Mouse (Mus musculus) midbrain, embryonic 11.5 days (tissue): ENCODE results near the gene Vti1a. TPM values are rescaled to one million over a fixed set of nuclear protein-coding genes. Genes with fewer than 3 reads are reported as not detected.

Experiments
- ATAC-seq: fragments of 200-750 bp; cut with Nextera tagmentation; 2 replicates; pipeline ENCODE4 v1.8.0; 2017; ENCODE audit warnings: moderate TSS enrichment, moderate library complexity; ENCODE audit not compliant: low FRiP score
- DNase-seq: peaks from one replicate; pipeline ENCODE4 v3.0.0; 2015; ENCODE audit warnings: low spot score; ENCODE audit errors: missing footprints
- H3K27ac ChIP-seq: fragments of 300-500 bp; sonication (generic); 2 replicates; pipeline ENCODE4 v1.5.1; 2014; ENCODE audit warnings: low read depth, low read length
- H3K27me3 ChIP-seq: fragments of 300-500 bp; sonication (generic); 2 replicates; pipeline ENCODE4 v1.6.1; 2014; ENCODE audit warnings: mild to moderate bottlenecking, low read length, moderate library complexity, mixed read lengths; ENCODE audit not compliant: control insufficient read depth, insufficient read depth
- H3K36me3 ChIP-seq: fragments of 300-500 bp; sonication (generic); 2 replicates; pipeline ENCODE4 v1.6.1; 2014; ENCODE audit warnings: mild to moderate bottlenecking, low read length, moderate library complexity, mixed read lengths; ENCODE audit not compliant: control insufficient read depth, insufficient read depth
- H3K4me1 ChIP-seq: fragments of 300-500 bp; sonication (generic); 2 replicates; pipeline ENCODE4 v1.6.1; 2014; ENCODE audit warnings: low read length; ENCODE audit not compliant: control insufficient read depth, insufficient read depth
- H3K4me2 ChIP-seq: fragments of 300-500 bp; sonication (generic); 2 replicates; pipeline ENCODE4 v1.6.1; 2014; ENCODE audit warnings: mild to moderate bottlenecking, moderate library complexity
- H3K4me3 ChIP-seq: fragments of 300-500 bp; sonication (generic); 2 replicates; pipeline ENCODE4 v1.5.1; 2014; ENCODE audit warnings: low read depth, low read length
- H3K9ac ChIP-seq: fragments of 300-500 bp; sonication (generic); 2 replicates; pipeline ENCODE4 v1.6.1; 2014; ENCODE audit warnings: low read length
- H3K9me3 ChIP-seq: fragments of 300-500 bp; sonication (generic); 2 replicates; pipeline ENCODE4 v1.6.1; 2016; ENCODE audit warnings: low read length; ENCODE audit not compliant: control insufficient read depth
- WGBS: fragments of 180-500 bp; shearing (Covaris S2); extraction: QIAGEN DNeasy Blood & Tissue Kit; methylation state at CpG from one replicate; pipeline ENCODE4 v1.1.7; 2014; 5-methylcytosine and 5-hydroxymethylcytosine counted together
- polyA plus RNA-seq: library from polyadenylated mRNA; unstranded; fragments of >200 nt; fragmentation: Nextera tagmentation; extraction: Ambion mirVana; gene quantifications from 2 replicates; pipeline ENCODE4 v1.2.1, GENCODE M21; 2014

The Vti1a gene
- polyA plus RNA-seq, 1 experiment from 2014 or later, result 27.1 TPM

- Histone ChIP-seq H3K9me3 (no peaks in the 10 kb centered on the region), H3K4me2 (peak overlapping the region; percentile 26; the same call in 1 of the 2 replicates), H3K27me3 (no peaks in the 10 kb centered on the region), H3K4me1 (peaks cover 9% of the 10 kb centered on the region), H3K4me3 (no peak overlapping the region), H3K27ac (peak overlapping the region; percentile 3; the same call in 1 of the 2 replicates), H3K9ac (peak overlapping the region; percentile 1; the same call in 1 of the 2 replicates), H3K36me3 (no peaks in the 10 kb centered on the region)
- ATAC-seq, result peak; percentile 75
- 44% methylated on average over 21 of the region's 21 CpGs for WGBS
- DNase-seq, result peak; percentile 89
Measured at GRCm38 (mm10) chr19:55469301-55470051, 153.4 kb downstream of the Vti1a start.

- Histone ChIP-seq H3K9ac (no peak overlapping the region), H3K27me3 (no peaks in the 10 kb centered on the region), H3K4me3 (no peak overlapping the region), H3K27ac (no peak overlapping the region), H3K4me2 (no peak overlapping the region), H3K36me3 (no peaks in the 10 kb centered on the region), H3K9me3 (no peaks in the 10 kb centered on the region), H3K4me1 (peaks cover 9% of the 10 kb centered on the region)
- DNase-seq, result no peak
- 92% methylated on average over 8 of the region's 8 CpGs for WGBS
- no peak for ATAC-seq
Measured at GRCm38 (mm10) chr19:55472582-55472981, 156.5 kb downstream of the Vti1a start.

- no peaks in the 10 kb centered on the region for H3K36me3 ChIP-seq
- 67% methylated on average over 6 of the region's 6 CpGs for WGBS
- H3K9me3 ChIP-seq, result no peaks in the 10 kb centered on the region
- H3K4me3 ChIP-seq, result no peak overlapping the region
- ATAC-seq (no peak), DNase-seq (no peak)
- no peak overlapping the region for H3K27ac ChIP-seq
- H3K27me3 ChIP-seq, result no peaks in the 10 kb centered on the region
- H3K9ac ChIP-seq, result no peak overlapping the region
- H3K4me1 ChIP-seq, result peaks cover 4% of the 10 kb centered on the region
- H3K4me2 ChIP-seq, result no peak overlapping the region
Measured at GRCm38 (mm10) chr19:55474225-55474624, 158.1 kb downstream of the Vti1a start.

GRCm38 (mm10) chr19:55480526-55480925 is 164.4 kb downstream of the Vti1a start:
- H3K9ac ChIP-seq, result no peak overlapping the region
- no peak overlapping the region for H3K27ac ChIP-seq
- peaks cover 12% of the 10 kb centered on the region for H3K4me1 ChIP-seq
- no peaks in the 10 kb centered on the region for H3K9me3 ChIP-seq
- no peaks in the 10 kb centered on the region for H3K36me3 ChIP-seq
- no peaks in the 10 kb centered on the region for H3K27me3 ChIP-seq
- H3K4me2 ChIP-seq, result no peak overlapping the region
- no peak overlapping the region for H3K4me3 ChIP-seq
- DNase-seq (no peak), ATAC-seq (no peak)
- 92% methylated on average over 5 of the region's 5 CpGs for WGBS

GRCm38 (mm10) chr19:55481308-55481707 is 165.2 kb downstream of the Vti1a start:
- Histone ChIP-seq H3K27me3 (no peaks in the 10 kb centered on the region), H3K4me2 (no peak overlapping the region), H3K4me3 (no peak overlapping the region), H3K27ac (peak overlapping the region; percentile 8; the same call in 1 of the 2 replicates), H3K9me3 (no peaks in the 10 kb centered on the region), H3K4me1 (peaks cover 12% of the 10 kb centered on the region), H3K36me3 (no peaks in the 10 kb centered on the region), H3K9ac (no peak overlapping the region)
- ATAC-seq (peak; percentile 73), DNase-seq (no peak)
- 24% methylated on average over 5 of the region's 5 CpGs for WGBS

- Histone ChIP-seq H3K4me2 (no peak overlapping the region), H3K9ac (no peak overlapping the region), H3K4me3 (no peak overlapping the region), H3K36me3 (no peaks in the 10 kb centered on the region), H3K27ac (no peak overlapping the region), H3K27me3 (no peaks in the 10 kb centered on the region), H3K9me3 (no peaks in the 10 kb centered on the region), H3K4me1 (peaks cover 12% of the 10 kb centered on the region)
- DNase-seq (no peak), ATAC-seq (no peak)
- WGBS, result 84% methylated on average over 5 of the region's 5 CpGs
Measured at GRCm38 (mm10) chr19:55483526-55483925, 167.4 kb downstream of the Vti1a start.

GRCm38 (mm10) chr19:55484559-55484958 is 168.5 kb downstream of the Vti1a start:
- H3K4me2 ChIP-seq, result no peak overlapping the region
- peaks cover 12% of the 10 kb centered on the region for H3K4me1 ChIP-seq
- no peak overlapping the region for H3K27ac ChIP-seq
- 89% methylated on average over 6 of the region's 6 CpGs for WGBS
- H3K9me3 ChIP-seq, result no peaks in the 10 kb centered on the region
- H3K27me3 ChIP-seq, result no peaks in the 10 kb centered on the region
- H3K36me3 ChIP-seq, result no peaks in the 10 kb centered on the region
- no peak overlapping the region for H3K4me3 ChIP-seq
- no peak for ATAC-seq
- H3K9ac ChIP-seq, result no peak overlapping the region
- DNase-seq, result no peak

GRCm38 (mm10) chr19:55486473-55486872 is 170.4 kb downstream of the Vti1a start:
- Histone ChIP-seq H3K36me3 (no peaks in the 10 kb centered on the region), H3K9ac (no peak overlapping the region), H3K9me3 (no peaks in the 10 kb centered on the region), H3K27ac (no peak overlapping the region), H3K4me1 (peaks cover 11% of the 10 kb centered on the region), H3K4me3 (no peak overlapping the region), H3K27me3 (no peaks in the 10 kb centered on the region), H3K4me2 (no peak overlapping the region)
- ATAC-seq (no peak), DNase-seq (no peak)
- WGBS, result 83% methylated on average over 4 of the region's 4 CpGs

GRCm38 (mm10) chr19:55491126-55492076 is 175.3 kb downstream of the Vti1a start:
- Histone ChIP-seq H3K27ac (no peak overlapping the region), H3K4me2 (no peak overlapping the region), H3K27me3 (no peaks in the 10 kb centered on the region), H3K36me3 (no peaks in the 10 kb centered on the region), H3K9ac (no peak overlapping the region), H3K4me1 (peaks cover 3% of the 10 kb centered on the region), H3K9me3 (no peaks in the 10 kb centered on the region), H3K4me3 (no peak overlapping the region)
- ATAC-seq (no peak), DNase-seq (no peak)
- WGBS, result 43% methylated on average over 15 of the region's 15 CpGs
